Mouse (Mus musculus) midbrain, embryonic 10.5 days (tissue): ENCODE measurements around the gene BC048679. TPM values are rescaled to one million over a fixed set of nuclear protein-coding genes. Genes with fewer than 3 reads are reported as not detected.

ENCODE experiments used
- DNase-seq: peaks from one replicate; pipeline ENCODE4 v3.0.0-alpha.2; 2017; ENCODE audit warnings: low spot score
- H3K27ac ChIP-seq: fragments of 300-500 bp; sonication (generic); replicated peaks from 2 replicates; pipeline ENCODE4 v1.5.1; 2016; ENCODE audit warnings: mild to moderate bottlenecking
- H3K27me3 ChIP-seq: fragments of 300-500 bp; sonication (generic); 2 replicates; pipeline ENCODE4 v1.6.1; 2016; ENCODE audit warnings: low read depth, mild to moderate bottlenecking; ENCODE audit not compliant: poor library complexity, severe bottlenecking
- H3K36me3 ChIP-seq: fragments of 300-500 bp; sonication (generic); 2 replicates; pipeline ENCODE4 v1.6.1; 2016; ENCODE audit warnings: mild to moderate bottlenecking, moderate library complexity
- H3K4me1 ChIP-seq: fragments of 300-500 bp; sonication (generic); 2 replicates; pipeline ENCODE4 v1.6.1; 2016
- H3K4me3 ChIP-seq: fragments of 300-500 bp; sonication (generic); 2 replicates; pipeline ENCODE4 v1.5.1; 2016; ENCODE audit warnings: mild to moderate bottlenecking, moderate library complexity
- H3K9me3 ChIP-seq: fragments of 300-500 bp; sonication (generic); replicated peaks from 2 replicates; pipeline ENCODE4 v1.6.1; 2016; ENCODE audit warnings: mild to moderate bottlenecking
- WGBS: fragments of 180-500 bp; shearing (Covaris S2); methylation state at CpG from one replicate; pipeline ENCODE4 v1.1.7; 2016; 5-methylcytosine and 5-hydroxymethylcytosine counted together
- polyA plus RNA-seq: library from polyadenylated mRNA; unstranded; fragments of >200 nt; fragmentation: Nextera tagmentation; extraction: Ambion mirVana; gene quantifications from 2 replicates; pipeline ENCODE4 v1.2.1, GENCODE M21; 2016

BC048679 gene
- polyA plus RNA-seq, result not detected in 2 replicates

GRCm38 (mm10) chr7:81498181-81498580 is at the start of gene BC048679:
TSS of gene BC048679 (minus strand) at chr7:81498281.
- peak within 1 kb of the TSS; percentile 5 for H3K4me3 ChIP-seq
- peaks cover 36% of the 10 kb centered on the region for H3K27me3 ChIP-seq
- no peaks in the 10 kb centered on the region for H3K9me3 ChIP-seq
- no peak for DNase-seq
- H3K4me1 ChIP-seq, result peaks cover 29% of the 10 kb centered on the region
- no peaks in the 10 kb centered on the region for H3K36me3 ChIP-seq
- H3K27ac ChIP-seq, result peak within 1 kb of the TSS; percentile 67
- 77% methylated on average over 7 of the region's 7 CpGs for WGBS

- WGBS, result 86% methylated on average over 8 of the region's 8 CpGs
- Histone ChIP-seq H3K27ac (no peak overlapping the region), H3K36me3 (no peaks in the 10 kb centered on the region), H3K4me1 (peaks cover 35% of the 10 kb centered on the region), H3K27me3 (no peaks in the 10 kb centered on the region), H3K9me3 (no peaks in the 10 kb centered on the region), H3K4me3 (no peak overlapping the region)
- DNase-seq, result no peak
Measured at GRCm38 (mm10) chr7:81542934-81543333, 44.9 kb upstream of the BC048679 start.

GRCm38 (mm10) chr7:81541924-81542524 is 43.9 kb upstream of the BC048679 start:
- peaks cover 36% of the 10 kb centered on the region for H3K4me1 ChIP-seq
- no peaks in the 10 kb centered on the region for H3K9me3 ChIP-seq
- no peaks in the 10 kb centered on the region for H3K27me3 ChIP-seq
- no peaks in the 10 kb centered on the region for H3K36me3 ChIP-seq
- WGBS, result 84% methylated on average over 7 of the region's 7 CpGs
- H3K4me3 ChIP-seq, result no peak overlapping the region
- H3K27ac ChIP-seq, result no peak overlapping the region
- DNase-seq, result no peak

GRCm38 (mm10) chr7:81540999-81541398 is 42.9 kb upstream of the BC048679 start:
- DNase-seq, result no peak
- H3K4me1 ChIP-seq, result peaks cover 28% of the 10 kb centered on the region
- H3K36me3 ChIP-seq, result 0 out of 2 replicates have a peak, but pooled peaks cover under 1% of the 10 kb centered on the region
- no peak overlapping the region for H3K27ac ChIP-seq
- H3K27me3 ChIP-seq, result no peaks in the 10 kb centered on the region
- no peak overlapping the region for H3K4me3 ChIP-seq
- WGBS, result 72% methylated on average over 1 of the region's 1 CpGs
- no peaks in the 10 kb centered on the region for H3K9me3 ChIP-seq

- H3K4me3 ChIP-seq, result no peak overlapping the region
- 25% methylated on average over 2 of the region's 2 CpGs for WGBS
- H3K9me3 ChIP-seq, result no peaks in the 10 kb centered on the region
- H3K27ac ChIP-seq, result peak overlapping the region; percentile 57; the same call in 1 of the 2 replicates
- no peaks in the 10 kb centered on the region for H3K27me3 ChIP-seq
- DNase-seq, result no peak
- H3K4me1 ChIP-seq, result peaks cover 27% of the 10 kb centered on the region
- H3K36me3 ChIP-seq, result peaks cover 14% of the 10 kb centered on the region
Measured at GRCm38 (mm10) chr7:81539565-81539964, 41.5 kb upstream of the BC048679 start.

GRCm38 (mm10) chr7:81538070-81538675 is 40.1 kb upstream of the BC048679 start:
- H3K4me3 ChIP-seq, result no peak overlapping the region
- H3K36me3 ChIP-seq, result peaks cover 28% of the 10 kb centered on the region
- H3K9me3 ChIP-seq, result peaks cover 13% of the 10 kb centered on the region
- H3K27ac ChIP-seq, result peak overlapping the region; percentile 57; the same call in 1 of the 2 replicates
- peaks cover 27% of the 10 kb centered on the region for H3K4me1 ChIP-seq
- WGBS, result 74% methylated on average over 2 of the region's 2 CpGs
- no peak for DNase-seq
- H3K27me3 ChIP-seq, result no peaks in the 10 kb centered on the region

- Histone ChIP-seq H3K4me3 (no peak overlapping the region), H3K4me1 (peaks cover 27% of the 10 kb centered on the region), H3K27me3 (no peaks in the 10 kb centered on the region), H3K27ac (no peak overlapping the region), H3K36me3 (peaks cover 45% of the 10 kb centered on the region), H3K9me3 (peaks cover 15% of the 10 kb centered on the region)
- no peak for DNase-seq
- 90% methylated on average over 4 of the region's 4 CpGs for WGBS
Measured at GRCm38 (mm10) chr7:81536478-81536877, 38.4 kb upstream of the BC048679 start.

- no peak overlapping the region for H3K4me3 ChIP-seq
- H3K9me3 ChIP-seq, result peaks cover 15% of the 10 kb centered on the region
- WGBS, result 82% methylated on average over 1 of the region's 1 CpGs
- peaks cover 94% of the 10 kb centered on the region for H3K36me3 ChIP-seq
- no peaks in the 10 kb centered on the region for H3K27me3 ChIP-seq
- no peaks in the 10 kb centered on the region for H3K4me1 ChIP-seq
- DNase-seq, result no peak
- H3K27ac ChIP-seq, result no peak overlapping the region
Measured at GRCm38 (mm10) chr7:81531462-81531861, 33.4 kb upstream of the BC048679 start.

- Histone ChIP-seq H3K36me3 (peaks cover 93% of the 10 kb centered on the region), H3K4me1 (peaks cover 11% of the 10 kb centered on the region), H3K9me3 (peaks cover 9% of the 10 kb centered on the region), H3K27ac (no peak overlapping the region), H3K27me3 (no peaks in the 10 kb centered on the region), H3K4me3 (no peak overlapping the region)
- no peak for DNase-seq
- WGBS, result 95% methylated on average over 8 of the region's 8 CpGs
Measured at GRCm38 (mm10) chr7:81528918-81529317, 30.8 kb upstream of the BC048679 start.

GRCm38 (mm10) chr7:81523663-81524017 is 25.6 kb upstream of the BC048679 start:
- Histone ChIP-seq H3K27ac (peak overlapping the region; percentile 93), H3K9me3 (no peaks in the 10 kb centered on the region), H3K4me1 (peaks cover 21% of the 10 kb centered on the region), H3K27me3 (no peaks in the 10 kb centered on the region), H3K36me3 (peaks cover 40% of the 10 kb centered on the region), H3K4me3 (peak overlapping the region; percentile 76)
- 17% methylated on average over 13 of the region's 13 CpGs for WGBS
- no peak for DNase-seq

- Histone ChIP-seq H3K9me3 (no peaks in the 10 kb centered on the region), H3K36me3 (peaks cover 35% of the 10 kb centered on the region), H3K4me3 (peak overlapping the region; percentile 76), H3K27me3 (no peaks in the 10 kb centered on the region), H3K27ac (peak overlapping the region; percentile 93), H3K4me1 (peaks cover 21% of the 10 kb centered on the region)
- DNase-seq, result peak; percentile 97
- WGBS, result under 1% methylated on average over 31 of the region's 31 CpGs
Measured at GRCm38 (mm10) chr7:81523008-81523662, 25.1 kb upstream of the BC048679 start.

GRCm38 (mm10) chr7:81516154-81517030 is 18.3 kb upstream of the BC048679 start:
- Histone ChIP-seq H3K27ac (no peak overlapping the region), H3K4me3 (no peak overlapping the region), H3K27me3 (no peaks in the 10 kb centered on the region; the same call in 1 of the 2 replicates), H3K9me3 (no peaks in the 10 kb centered on the region), H3K36me3 (no peaks in the 10 kb centered on the region), H3K4me1 (peaks cover 8% of the 10 kb centered on the region)
- WGBS, result 78% methylated on average over 6 of the region's 6 CpGs
- DNase-seq, result no peak
